Mouse (Mus musculus) MEL (cell line): ENCODE measurements around the gene Rrp7a. TPM values are rescaled to one million over a fixed set of nuclear protein-coding genes. Genes with fewer than 3 reads are reported as not detected.
A peak's percentile ranks its signal among the peaks of the same experiment; 100 is the strongest.

Source experiments
- DNase-seq: peaks from one replicate; pipeline ENCODE4 v3.0.0; 2011; ENCODE audit warnings: low read depth, low spot score
- H3K27ac ChIP-seq: 2 replicates; pipeline ENCODE4 v1.5.1; 2012; ENCODE audit warnings: low read depth, mild to moderate bottlenecking, control low read depth, low read length, moderate library complexity; ENCODE audit not compliant: control insufficient read depth
- H3K27me3 ChIP-seq, 2 experiments: fragments of 150-350 bp in 1 of 2; sonication (generic) in 1 of 2; 2 replicates each; pipeline ENCODE4 v1.6.1; 2012; ENCODE audit warnings: low read length in 2 of 2, mild to moderate bottlenecking in 2 of 2, improper control_type of control experiment in 1 of 2, moderate library complexity in 1 of 2; ENCODE audit not compliant: insufficient read depth in 2 of 2, control insufficient read depth in 1 of 2
- H3K36me3 ChIP-seq, 2 experiments: 2 replicates each; pipeline ENCODE4 v1.6.1; 2012 to 2014; ENCODE audit warnings: low read length in 2 of 2, improper control_type of control experiment in 1 of 2, inconsistent platforms in 1 of 2, mild to moderate bottlenecking in 1 of 2; ENCODE audit not compliant: insufficient read depth in 2 of 2, control insufficient read depth in 1 of 2
- H3K4me1 ChIP-seq, 2 experiments: fragments of 150-350 bp in 1 of 2; sonication (generic) in 1 of 2; 2 replicates each; pipeline ENCODE4 v1.6.1; 2012; ENCODE audit warnings: low read length in 2 of 2, improper control_type of control experiment in 1 of 2, mild to moderate bottlenecking in 1 of 2; ENCODE audit not compliant: insufficient read depth in 2 of 2, control insufficient read depth in 1 of 2
- H3K4me3 ChIP-seq, 2 experiments: fragments of 150-350 bp in 1 of 2; sonication (generic) in 1 of 2; 2 replicates each; pipeline ENCODE4 v1.5.1; 2012; ENCODE audit warnings: low read depth in 2 of 2, low read length in 2 of 2, mild to moderate bottlenecking in 2 of 2, moderate library complexity in 2 of 2, control low read depth in 1 of 2, improper control_type of control experiment in 1 of 2; ENCODE audit not compliant: control insufficient read depth in 1 of 2, insufficient read depth in 1 of 2
- H3K79me2 ChIP-seq: 2 replicates; pipeline ENCODE4 v1.6.1; 2012; ENCODE audit warnings: mild to moderate bottlenecking, low read length, moderate library complexity; ENCODE audit not compliant: control insufficient read depth, poor library complexity, insufficient read depth
- H3K9ac ChIP-seq: 2 replicates; pipeline ENCODE4 v1.6.1; 2012; ENCODE audit warnings: low read depth, mild to moderate bottlenecking, control low read depth, low read length, moderate library complexity; ENCODE audit not compliant: control insufficient read depth, poor library complexity, severe bottlenecking
- H3K9me3 ChIP-seq: fragments of 150-350 bp; sonication (generic); replicated peaks from 2 replicates; pipeline ENCODE4 v1.6.1; 2012; ENCODE audit warnings: mild to moderate bottlenecking, low read length, improper control_type of control experiment, moderate library complexity; ENCODE audit not compliant: insufficient read depth
- BHLHE40 ChIP-seq: IDR thresholded peaks from 2 replicates; pipeline ENCODE4 v1.6.1; 2012; ENCODE audit warnings: low read depth, mild to moderate bottlenecking, inconsistent platforms, low read length, improper control_type of control experiment, borderline replicate concordance
- CHD1 ChIP-seq: IDR thresholded peaks from 2 replicates; pipeline ENCODE4 v1.6.1; 2012; ENCODE audit warnings: low read depth, mild to moderate bottlenecking, inconsistent platforms, low read length, improper control_type of control experiment
- CHD2 ChIP-seq: IDR thresholded peaks from 2 replicates; pipeline ENCODE4 v1.6.1; 2011; ENCODE audit warnings: low read length, improper control_type of control experiment
- CTCF ChIP-seq, 3 experiments: IDR thresholded peaks in 2 of 3; conservative IDR thresholded peaks in 1 of 3; 2 replicates each; pipeline ENCODE4 v1.5.1; 2011 to 2012; ENCODE audit warnings: low read length in 3 of 3, low read depth in 2 of 3, mild to moderate bottlenecking in 2 of 3, improper control_type of control experiment in 1 of 3, inconsistent platforms in 1 of 3, mixed read lengths in 1 of 3, moderate library complexity in 1 of 3; ENCODE audit not compliant: control insufficient read depth in 1 of 3, insufficient read depth in 1 of 3, poor library complexity in 1 of 3, severe bottlenecking in 1 of 3
- ELF1 ChIP-seq: IDR thresholded peaks from 2 replicates; pipeline ENCODE4 v1.6.1; 2014; ENCODE audit warnings: low read depth, mild to moderate bottlenecking, inconsistent platforms, low read length, improper control_type of control experiment, moderate library complexity
- EP300 ChIP-seq, 2 experiments: IDR thresholded peaks; 2 replicates each; pipeline ENCODE4 v1.6.1; 2011; ENCODE audit warnings: improper control_type of control experiment in 2 of 2, low read length in 2 of 2, low read depth in 1 of 2, mild to moderate bottlenecking in 1 of 2
- GABPA ChIP-seq: IDR thresholded peaks from 2 replicates; pipeline ENCODE4 v1.6.1; 2012; ENCODE audit warnings: low read depth, mild to moderate bottlenecking, inconsistent platforms, low read length, improper control_type of control experiment, moderate library complexity
- HCFC1 ChIP-seq: IDR thresholded peaks from 2 replicates; pipeline ENCODE4 v1.6.1; 2012; ENCODE audit warnings: low read depth, mild to moderate bottlenecking, inconsistent platforms, low read length, improper control_type of control experiment, moderate library complexity
- KAT2A ChIP-seq: conservative IDR thresholded peaks from 2 replicates; pipeline ENCODE4 v1.6.1; 2012; ENCODE audit warnings: low read depth, low read length, improper control_type of control experiment, inconsistent platforms
- MAX ChIP-seq: IDR thresholded peaks from 2 replicates; pipeline ENCODE4 v1.6.1; 2011; ENCODE audit warnings: low read length, improper control_type of control experiment
- MAZ ChIP-seq: IDR thresholded peaks from 2 replicates; pipeline ENCODE4 v1.6.1; 2012; ENCODE audit warnings: low read depth, mild to moderate bottlenecking, inconsistent platforms, low read length, improper control_type of control experiment
- MXI1 ChIP-seq: IDR thresholded peaks from 2 replicates; pipeline ENCODE4 v1.6.1; 2011; ENCODE audit warnings: mild to moderate bottlenecking, low read depth, low read length, improper control_type of control experiment
- MYB ChIP-seq: IDR thresholded peaks from 2 replicates; pipeline ENCODE4 v1.6.1; 2011; ENCODE audit warnings: mild to moderate bottlenecking, low read depth, low read length, improper control_type of control experiment
- MYC ChIP-seq: IDR thresholded peaks from 2 replicates; pipeline ENCODE4 v1.6.1; 2011; ENCODE audit warnings: low read depth, mild to moderate bottlenecking, low read length, improper control_type of control experiment, moderate library complexity
- NELFE ChIP-seq: IDR thresholded peaks from 2 replicates; pipeline ENCODE4 v1.6.1; 2011; ENCODE audit warnings: low read depth, low read length, improper control_type of control experiment
- POLR2A ChIP-seq, 2 experiments: IDR thresholded peaks; 2 replicates each; pipeline ENCODE4 v1.6.1; 2011 to 2012; ENCODE audit warnings: low read length in 2 of 2, mild to moderate bottlenecking in 2 of 2, control low read depth in 1 of 2, improper control_type of control experiment in 1 of 2, low read depth in 1 of 2, moderate library complexity in 1 of 2; ENCODE audit not compliant: control insufficient read depth in 1 of 2, insufficient read depth in 1 of 2, poor library complexity in 1 of 2
- POLR2AphosphoS2 ChIP-seq: IDR thresholded peaks from 2 replicates; pipeline ENCODE4 v1.6.1; 2011; ENCODE audit warnings: low read length, improper control_type of control experiment
- POLR2AphosphoS5 ChIP-seq: IDR thresholded peaks from 2 replicates; pipeline ENCODE4 v1.6.1; 2012; ENCODE audit warnings: low read depth, borderline replicate concordance, mild to moderate bottlenecking, inconsistent platforms, low read length, moderate library complexity, mixed read lengths
- SIN3A ChIP-seq: IDR thresholded peaks from 2 replicates; pipeline ENCODE4 v1.6.1; 2012; ENCODE audit warnings: low read length, improper control_type of control experiment, inconsistent platforms
- SMC3 ChIP-seq: IDR thresholded peaks from 2 replicates; pipeline ENCODE4 v1.6.1; 2011; ENCODE audit warnings: low read depth, low read length, improper control_type of control experiment
- TAL1 ChIP-seq: IDR thresholded peaks from 2 replicates; pipeline ENCODE4 v1.6.1; 2012; ENCODE audit warnings: mild to moderate bottlenecking, inconsistent platforms, low read length, moderate library complexity, mixed read lengths
- TCF12 ChIP-seq: IDR thresholded peaks from 2 replicates; pipeline ENCODE4 v1.6.1; 2014; ENCODE audit warnings: low read depth, mild to moderate bottlenecking, inconsistent platforms, low read length, improper control_type of control experiment, moderate library complexity
- UBTF ChIP-seq: IDR thresholded peaks from 2 replicates; pipeline ENCODE4 v1.6.1; 2012; ENCODE audit warnings: low read depth, mild to moderate bottlenecking, inconsistent platforms, low read length, improper control_type of control experiment, moderate library complexity, borderline replicate concordance; ENCODE audit not compliant: insufficient read depth
- USF1 ChIP-seq: IDR thresholded peaks from 2 replicates; pipeline ENCODE4 v1.6.1; 2014; ENCODE audit warnings: low read depth, mild to moderate bottlenecking, inconsistent platforms, low read length, improper control_type of control experiment, moderate library complexity
- USF2 ChIP-seq, 2 experiments: IDR thresholded peaks; 2 replicates each; pipeline ENCODE4 v1.6.1; 2011 to 2012; ENCODE audit warnings: improper control_type of control experiment in 2 of 2, low read length in 2 of 2, borderline replicate concordance in 1 of 2, inconsistent platforms in 1 of 2, low read depth in 1 of 2, mild to moderate bottlenecking in 1 of 2; ENCODE audit not compliant: insufficient read depth in 1 of 2
- ZC3H11A ChIP-seq: IDR thresholded peaks from 2 replicates; pipeline ENCODE4 v1.6.1; 2012; ENCODE audit warnings: low read depth, mild to moderate bottlenecking, inconsistent platforms, low read length, improper control_type of control experiment
- ZKSCAN1 ChIP-seq: IDR thresholded peaks from 2 replicates; pipeline ENCODE4 v1.6.1; 2012; ENCODE audit warnings: low read depth, mild to moderate bottlenecking, inconsistent platforms, low read length, improper control_type of control experiment, moderate library complexity
- ZMIZ1 ChIP-seq: IDR thresholded peaks from 2 replicates; pipeline ENCODE4 v1.6.1; 2012; ENCODE audit warnings: low read depth, mild to moderate bottlenecking, inconsistent platforms, low read length, improper control_type of control experiment, moderate library complexity
- ZNF384 ChIP-seq: IDR thresholded peaks from 2 replicates; pipeline ENCODE4 v1.6.1; 2012; ENCODE audit warnings: low read depth, mild to moderate bottlenecking, inconsistent platforms, low read length, improper control_type of control experiment
- polyA plus RNA-seq, 2 experiments: library from polyadenylated mRNA; stranded (reverse) in 1 of 2; unstranded in 1 of 2; fragments of >175 nt in 1 of 2; fragments of >200 nt in 1 of 2; gene quantifications; 2 replicates each; pipeline versions ENCODE4 v1.2.1 to v1.2.4; 2012; ENCODE audit warnings: low replicate concordance in 2 of 2, low read depth in 1 of 2; ENCODE audit not compliant: insufficient read length in 2 of 2, insufficient read depth in 1 of 2, missing spikeins in 1 of 2
- total RNA-seq: library from RNA; depleted of rRNA; stranded (reverse); fragments of 300-350 nt; gene quantifications from 2 replicates; pipeline ENCODE4 v1.2.3, GENCODE M21; 2012

Gene Rrp7a
- total and polyA plus RNA-seq, 3 experiments: 155 to 483 (median 283) TPM

GRCm38 (mm10) chr15:83090874-83091273 lies 31.7 kb downstream of the Rrp7a start:
- Histone ChIP-seq H3K4me1 (peaks cover 3 to 24% of the 10 kb centered on the region in 2 experiments; a peak in 3 of 4 replicates), H3K4me3 (no peak overlapping the region), H3K27ac (no peak overlapping the region), H3K79me2 (no peaks in the 10 kb centered on the region), H3K27me3 (no peaks in the 10 kb centered on the region), H3K36me3 (peaks cover 0 to 15% of the 10 kb centered on the region in 2 experiments; a peak in 2 of 4 replicates), H3K9ac (no peak overlapping the region), H3K9me3 (no peaks in the 10 kb centered on the region)
- TF ChIP-seq ZMIZ1 (no peak), CTCF (IDR thresholded peaks at IDR 0.05 in 2 of 3, conservative IDR thresholded peaks at IDR 0.05 in 1 of 3; ENCODE audit: control insufficient read depth in 1 of 3, insufficient read depth in 1 of 3, low read depth in 2 of 3, low read length in 3 of 3, poor library complexity in 1 of 3, severe bottlenecking in 1 of 3) (no peak), TAL1 (no peak), POLR2AphosphoS2 (no peak), ZKSCAN1 (no peak), UBTF (no peak), ELF1 (no peak), USF2 (IDR thresholded peaks at IDR 0.05; ENCODE audit: borderline replicate concordance in 1 of 2, insufficient read depth in 1 of 2, low read depth in 1 of 2, low read length in 2 of 2) (no peak), MAZ (no peak), MYB (no peak), ZC3H11A (no peak), SIN3A (no peak), HCFC1 (no peak), NELFE (no peak), MYC (no peak), POLR2A (IDR thresholded peaks at IDR 0.05; ENCODE audit: control insufficient read depth in 1 of 2, insufficient read depth in 1 of 2, low read depth in 1 of 2, low read length in 2 of 2, poor library complexity in 1 of 2) (no peak), TCF12 (no peak), CHD2 (no peak), BHLHE40 (no peak)
- peak; percentile 32 for DNase-seq

- H3K4me1 ChIP-seq: peaks cover 3 to 27% of the 10 kb centered on the region in 2 experiments; a peak in 3 of 4 replicates
- no peaks in the 10 kb centered on the region for H3K27me3 ChIP-seq
- no peaks in the 10 kb centered on the region for H3K79me2 ChIP-seq
- no peak for DNase-seq
- H3K36me3 ChIP-seq: peaks cover 0 to 18% of the 10 kb centered on the region in 2 experiments; a peak in 2 of 4 replicates
- no peak within 1 kb of the TSS for H3K9ac ChIP-seq
- H3K4me3 ChIP-seq: no peak within 1 kb of the TSS
- H3K9me3 ChIP-seq: no peaks in the 10 kb centered on the region
- TF ChIP-seq USF2 (IDR thresholded peaks at IDR 0.05; ENCODE audit: borderline replicate concordance in 1 of 2, insufficient read depth in 1 of 2, low read depth in 1 of 2, low read length in 2 of 2) (no peak), POLR2AphosphoS2 (no peak), MXI1 (no peak), GABPA (no peak), EP300 (IDR thresholded peaks at IDR 0.05; ENCODE audit: low read depth in 1 of 2, low read length in 2 of 2) (no peak), MAX (no peak), ZMIZ1 (no peak), POLR2A (IDR thresholded peaks at IDR 0.05; ENCODE audit: control insufficient read depth in 1 of 2, insufficient read depth in 1 of 2, low read depth in 1 of 2, low read length in 2 of 2, poor library complexity in 1 of 2) (no peak), MYB (no peak), CHD1 (no peak), HCFC1 (no peak), MYC (no peak), POLR2AphosphoS5 (no peak), UBTF (no peak), ZNF384 (no peak), SMC3 (no peak), SIN3A (no peak), KAT2A (no peak), NELFE (no peak), USF1 (no peak)
- no peak within 1 kb of the TSS for H3K27ac ChIP-seq
Measured at GRCm38 (mm10) chr15:83089429-83089605, 33.3 kb downstream of the Rrp7a start, which contains the start of gene Serhl. Serhl (plus strand) TSS chr15:83089506.
